Mouse (Mus musculus) kidney, adult 10 weeks (tissue): ENCODE data around the gene Rbm15. TPM values are rescaled to one million over a fixed set of nuclear protein-coding genes. Genes with fewer than 3 reads are reported as not detected.

ENCODE experiments used
- polyA plus RNA-seq: library from polyadenylated mRNA; stranded (reverse); fragments of 350-450 nt; fragmentation: Illumina TruSeq; extraction: RNeasy Lipid Tissue Mini Kit (QIAGEN cat#74804); gene quantifications from one replicate; pipeline ENCODE4 v1.2.3, GENCODE M21; 2014; ENCODE audit warnings: low read depth, low replicate concordance

The Rbm15 gene
- polyA plus RNA-seq, result 9.9 TPM

DNA sequence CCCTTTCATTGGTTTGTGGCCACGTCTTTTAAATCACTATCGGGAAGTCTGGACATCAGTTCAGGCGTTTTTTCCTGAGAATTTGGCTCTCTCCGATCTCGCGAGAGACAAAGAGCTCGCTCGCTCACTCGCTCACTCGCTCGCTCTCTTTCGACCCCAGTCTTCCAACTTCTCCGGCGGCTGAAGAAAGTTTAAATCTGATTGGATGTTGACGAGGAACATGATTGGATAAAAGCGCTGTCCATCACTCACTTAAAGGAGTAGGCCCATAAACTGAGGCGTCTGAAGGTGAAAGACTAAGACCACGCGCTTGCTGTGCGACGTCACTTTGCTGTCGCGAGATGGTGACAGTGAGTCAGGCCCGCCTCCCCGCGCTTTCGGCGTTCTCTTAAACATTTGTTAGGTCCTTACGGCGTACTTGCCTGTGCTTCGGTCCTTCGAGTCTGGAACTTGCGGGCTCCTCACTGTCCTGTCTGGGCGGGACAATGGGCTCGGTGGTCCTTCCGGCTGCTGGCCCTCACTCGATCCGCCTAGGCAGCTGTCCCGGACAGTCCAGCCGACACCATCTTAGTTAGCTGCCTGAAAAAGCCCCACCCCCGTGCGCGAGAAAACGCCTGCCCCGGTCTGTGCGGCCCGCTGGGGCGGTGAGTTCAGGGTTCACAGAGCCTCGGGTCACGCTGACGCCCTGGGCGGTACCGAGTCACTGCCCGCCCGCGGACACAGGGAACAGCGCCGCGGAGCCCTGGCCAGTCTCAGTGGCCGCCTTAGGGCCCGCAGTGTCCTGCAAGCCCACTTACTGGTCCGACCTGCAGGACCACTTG lies at the start of gene Rbm15:
Rbm15 (minus strand) TSS at position 293 of the 821 bp plus-strand sequence.

DNA sequence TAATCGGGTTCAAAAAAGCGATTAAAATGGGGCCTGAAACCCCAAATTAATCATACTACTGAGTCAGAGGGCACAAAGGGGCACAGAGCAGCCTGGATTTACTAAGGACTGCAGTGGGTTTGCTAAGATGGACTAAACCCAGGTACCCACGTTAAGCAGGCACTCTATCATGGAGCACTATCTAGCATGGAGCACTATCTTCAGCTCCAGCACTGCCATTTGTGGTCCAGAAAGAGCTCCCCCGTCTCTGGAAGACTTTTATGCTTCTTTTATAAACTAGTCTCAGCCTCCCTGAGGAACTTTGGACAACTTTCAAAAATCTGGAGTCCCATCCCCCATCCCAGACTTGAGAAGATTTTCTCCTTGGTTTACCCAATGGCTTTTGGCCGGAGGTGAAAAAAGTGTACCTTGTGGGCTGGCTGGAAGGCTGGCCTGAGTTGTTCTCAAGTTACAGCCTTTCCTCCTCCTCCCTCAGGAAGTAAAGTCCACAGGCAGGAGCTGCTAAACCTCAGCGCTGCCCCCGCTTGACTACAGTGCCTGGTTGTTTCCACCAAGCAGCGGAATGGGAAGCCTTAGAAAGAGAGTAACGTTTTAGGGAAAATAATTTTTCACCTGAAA lies 42.6 kb downstream of the Rbm15 start, which contains the start of gene Slc16a4:
Slc16a4 (plus strand) TSS at position 467 of the 618 bp plus-strand sequence.

GRCm38 (mm10) chr3:107278479-107279269 lies 54.8 kb downstream of the Rbm15 start, which contains the start of gene Lamtor5:
Gene Lamtor5 (plus strand): TSS chr3:107278858.

Other genes starting within 250 kb of the Rbm15 start
- 0.20 TPM for gene Kcna2, start 232.5 kb downstream of the Rbm15 start, polyA plus RNA-seq
- gene Kcna10, start 150.6 kb downstream of the Rbm15 start, polyA plus RNA-seq, result not detected
- not detected for gene Cym, start 111.9 kb downstream of the Rbm15 start, polyA plus RNA-seq
- not detected for gene A630076J17Rik, start 103.1 kb downstream of the Rbm15 start, polyA plus RNA-seq
- gene Prok1, start 94.0 kb downstream of the Rbm15 start, polyA plus RNA-seq, result 5.7 TPM
- gene Lamtor5, start 54.8 kb downstream of the Rbm15 start, polyA plus RNA-seq, result 322 TPM
- gene Slc16a4, start 42.4 kb downstream of the Rbm15 start, polyA plus RNA-seq, result 581 TPM
- gene Kcnc4, start 125.9 kb upstream of the Rbm15 start, polyA plus RNA-seq, result not detected
- gene Slc6a17, start 184.3 kb upstream of the Rbm15 start, polyA plus RNA-seq, result 5.8 TPM
- gene Ubl4b, start 221.4 kb upstream of the Rbm15 start, polyA plus RNA-seq, result not detected